Mouse (Mus musculus) liver, postnatal 0 days (tissue): Measurements from ENCODE around the gene Lime1. TPM values are rescaled to one million over a fixed set of nuclear protein-coding genes. Genes with fewer than 3 reads are reported as not detected.

Source experiments
- ATAC-seq: fragments of 200-750 bp; cut with Nextera tagmentation; 2 replicates; pipeline ENCODE4 v1.8.0; 2017; ENCODE audit warnings: mild to moderate bottlenecking, moderate library complexity
- DNase-seq: peaks from one replicate; pipeline ENCODE4 v3.0.0-alpha.2; 2016
- H3K27ac ChIP-seq: fragments of 300-500 bp; sonication (generic); 2 replicates; pipeline ENCODE4 v1.5.1; 2014; ENCODE audit warnings: antibody characterized with exemption, moderate library complexity, mild to moderate bottlenecking, low read depth
- H3K27me3 ChIP-seq: fragments of 300-500 bp; sonication (generic); 2 replicates; pipeline ENCODE4 v1.6.1; 2014; ENCODE audit warnings: low read length, control low read depth, mixed read lengths; ENCODE audit not compliant: insufficient read depth
- H3K36me3 ChIP-seq: fragments of 300-500 bp; sonication (generic); replicated peaks from 2 replicates; pipeline ENCODE4 v1.6.1; 2014; ENCODE audit warnings: mild to moderate bottlenecking, control low read depth, low read length, moderate library complexity, mixed read lengths; ENCODE audit not compliant: insufficient read depth
- H3K4me1 ChIP-seq: fragments of 300-500 bp; sonication (generic); 2 replicates; pipeline ENCODE4 v1.6.1; 2014; ENCODE audit warnings: antibody characterized with exemption, mild to moderate bottlenecking, control low read depth; ENCODE audit not compliant: insufficient read depth
- H3K4me2 ChIP-seq: fragments of 300-500 bp; sonication (generic); 2 replicates; pipeline ENCODE4 v1.6.1; 2014; ENCODE audit warnings: low read depth, mild to moderate bottlenecking, low read length, moderate library complexity, mixed read lengths
- H3K4me3 ChIP-seq: fragments of 300-500 bp; sonication (generic); 2 replicates; pipeline ENCODE4 v1.5.1; 2014; ENCODE audit warnings: low read depth, low read length
- H3K9ac ChIP-seq: fragments of 300-500 bp; sonication (generic); replicated peaks from 2 replicates; pipeline ENCODE4 v1.6.1; 2014; ENCODE audit warnings: mild to moderate bottlenecking, moderate library complexity
- H3K9me3 ChIP-seq: fragments of 300-500 bp; sonication (generic); 2 replicates; pipeline ENCODE4 v1.6.1; 2016; ENCODE audit warnings: mild to moderate bottlenecking, control low read depth, low read length, mixed read lengths
- CTCF ChIP-seq: sonication (generic); IDR thresholded peaks from 2 replicates; pipeline ENCODE4 v1.5.1; 2016; ENCODE audit warnings: antibody characterized with exemption, low read depth
- EP300 ChIP-seq: IDR thresholded peaks from 2 replicates; pipeline ENCODE4 v1.6.1; 2016; ENCODE audit warnings: antibody characterized with exemption, low read depth, mild to moderate bottlenecking
- WGBS: fragments of 180-500 bp; shearing (Covaris S2); extraction: QIAGEN DNeasy Blood & Tissue Kit; methylation state at CpG from one replicate; pipeline ENCODE4 v1.1.7; 2014; ENCODE audit not compliant: insufficient replicate concordance; 5-methylcytosine and 5-hydroxymethylcytosine counted together
- polyA plus RNA-seq: library from polyadenylated mRNA; unstranded; fragments of >200 nt; fragmentation: Nextera tagmentation; extraction: Ambion mirVana; gene quantifications from 2 replicates; pipeline ENCODE4 v1.2.1, GENCODE M21; 2015

The Lime1 gene
- 3.7 and 4.0 TPM in 2 replicates for polyA plus RNA-seq

DNA sequence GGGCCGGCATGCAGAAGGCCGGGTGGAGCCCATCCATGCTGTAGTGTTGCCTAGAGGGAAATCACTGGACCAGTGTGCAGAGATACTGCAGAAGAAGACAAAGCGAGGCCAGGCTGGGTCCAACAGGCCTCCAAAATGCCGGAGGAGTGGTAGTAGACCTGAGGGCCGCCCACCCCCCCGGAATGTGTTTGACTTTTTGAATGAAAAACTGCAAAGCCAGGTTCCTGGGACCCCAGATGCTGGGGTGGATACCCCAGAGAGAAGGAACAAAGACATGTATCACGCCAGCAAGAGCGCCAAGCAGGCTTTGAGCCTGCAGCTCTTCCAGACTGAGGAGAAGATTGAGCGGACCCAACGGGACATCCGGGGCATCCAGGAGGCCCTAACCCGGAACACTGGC, at the start of gene Lime1:
Lime1 (plus strand) TSS at position 301 of the 400 bp plus-strand sequence.
- H3K9me3 ChIP-seq = no peaks in the 10 kb centered on the region
- H3K4me2 ChIP-seq = no peak within 1 kb of the TSS
- no peak within 1 kb of the TSS for H3K9ac ChIP-seq
- H3K36me3 ChIP-seq = peaks cover 31% of the 10 kb centered on the region
- 90% methylated on average over 12 of the region's 12 CpGs for WGBS
- ATAC-seq (no peak), DNase-seq (no peak)
- H3K27me3 ChIP-seq = no peaks in the 10 kb centered on the region
- no peak within 1 kb of the TSS for H3K4me3 ChIP-seq
- TF ChIP-seq CTCF = no peak
- no peak for TF ChIP-seq EP300
- no peaks in the 10 kb centered on the region for H3K4me1 ChIP-seq
- no peak within 1 kb of the TSS for H3K27ac ChIP-seq

DNA sequence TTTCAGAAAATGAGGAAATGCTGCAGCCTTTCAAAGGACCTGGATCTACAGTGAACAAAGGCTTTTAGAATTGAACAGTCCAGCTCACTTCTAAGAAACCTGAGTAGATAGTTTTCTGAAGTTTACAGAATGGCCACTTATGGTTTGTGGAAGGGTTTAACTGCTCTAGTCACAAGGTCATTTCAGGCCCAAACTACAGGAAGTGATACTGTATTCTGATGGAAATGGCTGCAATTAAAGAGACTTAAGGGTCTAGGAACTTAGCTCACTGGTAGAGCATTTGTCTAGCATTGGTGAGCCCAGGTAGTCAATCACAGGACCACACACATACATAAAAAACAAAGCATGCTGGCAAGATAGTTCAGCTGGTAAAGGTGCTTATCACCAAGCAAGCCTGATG, 47.3 kb upstream of the Lime1 start:
- H3K4me3 ChIP-seq = no peak overlapping the region
- TF ChIP-seq EP300 = no peak
- no peak for TF ChIP-seq CTCF
- H3K9ac ChIP-seq = no peak overlapping the region
- no peaks in the 10 kb centered on the region for H3K4me1 ChIP-seq
- no peak overlapping the region for H3K27ac ChIP-seq
- H3K27me3 ChIP-seq = no peaks in the 10 kb centered on the region
- no peak for ATAC-seq
- H3K36me3 ChIP-seq = peaks cover 45% of the 10 kb centered on the region
- no peak overlapping the region for H3K4me2 ChIP-seq
- DNase-seq = no peak
- H3K9me3 ChIP-seq = no peaks in the 10 kb centered on the region

DNA sequence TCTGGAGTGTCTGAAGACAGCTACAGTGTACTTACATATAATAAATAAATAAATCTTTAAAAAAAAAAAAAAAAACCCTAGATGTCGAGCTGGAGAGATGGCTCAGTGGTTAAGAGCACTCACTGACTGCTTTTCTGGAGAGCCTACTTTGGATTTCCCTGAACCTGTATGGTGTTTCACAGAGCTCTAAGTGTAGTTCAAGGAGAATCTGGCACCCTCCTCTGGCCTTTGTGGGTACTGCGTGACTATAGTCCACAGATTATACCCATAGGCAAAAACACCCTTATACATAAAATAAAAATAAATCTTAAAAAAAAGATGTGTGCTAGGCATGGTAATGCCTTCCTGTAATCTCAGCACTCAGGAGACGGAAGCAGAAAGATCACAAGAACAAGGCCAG, 45.9 kb upstream of the Lime1 start:
- ATAC-seq (peak; percentile 65; the same call in 1 of the 2 replicates), DNase-seq (peak; percentile 73)
- Histone ChIP-seq H3K36me3 (peaks cover 45% of the 10 kb centered on the region), H3K27ac (no peak overlapping the region), H3K4me1 (no peaks in the 10 kb centered on the region), H3K4me2 (no peak overlapping the region), H3K9me3 (no peaks in the 10 kb centered on the region), H3K4me3 (no peak overlapping the region), H3K9ac (no peak overlapping the region), H3K27me3 (no peaks in the 10 kb centered on the region)
- TF ChIP-seq CTCF (peak; percentile 78), EP300 (no peak)
- 58% methylated on average over 3 of the region's 3 CpGs for WGBS

DNA sequence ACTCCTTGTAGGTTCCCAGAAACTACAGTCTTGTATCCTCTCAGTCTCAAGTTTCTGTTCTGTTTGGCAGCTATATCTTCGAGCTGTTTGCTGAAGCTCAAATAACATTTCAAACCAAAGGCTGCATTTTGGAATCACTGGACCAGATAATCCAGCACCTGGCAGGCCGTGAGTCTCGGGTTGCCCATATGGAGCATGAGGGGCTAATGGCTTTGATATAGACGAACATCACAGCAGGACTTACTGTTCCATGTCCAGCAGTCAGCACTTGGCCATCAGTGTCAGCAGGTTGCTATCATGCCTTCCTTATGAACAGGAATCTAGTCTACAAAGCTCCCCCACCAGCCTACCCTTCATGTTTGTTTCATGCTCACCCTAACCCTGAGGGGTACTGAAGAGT, 39.5 kb upstream of the Lime1 start:
- Histone ChIP-seq H3K4me1 (no peaks in the 10 kb centered on the region), H3K4me2 (no peak overlapping the region), H3K9ac (no peak overlapping the region), H3K4me3 (no peak overlapping the region), H3K27ac (no peak overlapping the region), H3K36me3 (peaks cover 46% of the 10 kb centered on the region), H3K9me3 (no peaks in the 10 kb centered on the region), H3K27me3 (no peaks in the 10 kb centered on the region)
- WGBS = 81% methylated on average over 4 of the region's 4 CpGs
- TF ChIP-seq CTCF (no peak), EP300 (no peak)
- no peak for ATAC-seq
- no peak for DNase-seq

DNA sequence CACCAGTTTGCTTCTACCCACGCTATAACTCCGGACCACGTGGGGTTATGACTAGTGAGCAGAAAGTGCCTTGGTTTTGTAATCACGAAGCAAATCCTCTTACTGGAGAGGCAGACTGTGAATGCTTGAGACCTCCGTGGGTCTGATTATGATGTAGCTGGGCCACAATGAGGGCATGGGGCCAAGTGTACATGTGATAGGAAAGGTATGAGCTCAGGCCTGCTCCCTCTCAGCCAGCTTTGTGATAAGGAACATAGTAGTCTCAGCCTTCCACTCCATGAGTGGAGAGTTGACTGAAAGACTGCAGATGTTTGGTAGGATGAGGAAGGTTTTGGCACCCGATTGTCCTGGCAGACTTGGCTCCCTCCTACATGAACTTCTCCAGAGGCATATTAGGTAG, 37.1 kb upstream of the Lime1 start:
- Histone ChIP-seq H3K4me1 (no peaks in the 10 kb centered on the region), H3K27me3 (no peaks in the 10 kb centered on the region), H3K4me3 (no peak overlapping the region), H3K27ac (no peak overlapping the region), H3K36me3 (peaks cover 47% of the 10 kb centered on the region), H3K9ac (no peak overlapping the region), H3K4me2 (no peak overlapping the region), H3K9me3 (no peaks in the 10 kb centered on the region)
- 83% methylated on average over 6 of the region's 6 CpGs for WGBS
- TF ChIP-seq CTCF = no peak
- no peak for TF ChIP-seq EP300
- no peak for ATAC-seq
- no peak for DNase-seq

DNA sequence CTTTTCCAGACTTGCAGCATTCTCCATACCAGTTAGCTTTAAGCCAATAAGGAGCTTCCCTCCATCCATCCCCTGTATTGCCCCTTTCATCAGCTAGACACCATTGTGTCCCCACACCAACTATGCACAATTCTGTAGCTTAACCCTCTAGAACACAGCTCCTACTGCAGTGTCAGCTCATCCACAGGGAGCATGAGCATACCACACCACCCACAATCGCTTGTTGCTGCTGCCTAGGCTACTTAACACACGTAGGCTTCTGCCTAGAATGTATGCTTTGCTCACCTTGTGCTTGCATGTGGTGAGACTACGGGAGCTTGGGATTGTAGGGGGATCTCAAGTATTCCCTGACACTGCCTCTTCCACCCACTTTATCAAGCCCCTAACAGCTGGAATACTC, 23.1 kb upstream of the Lime1 start:
- no peak overlapping the region for H3K4me3 ChIP-seq
- no peak overlapping the region for H3K9ac ChIP-seq
- 84% methylated on average over 3 of the region's 3 CpGs for WGBS
- H3K4me1 ChIP-seq = no peaks in the 10 kb centered on the region
- TF ChIP-seq EP300 (no peak), CTCF (no peak)
- DNase-seq = no peak
- H3K27ac ChIP-seq = no peak overlapping the region
- peaks cover 75% of the 10 kb centered on the region for H3K36me3 ChIP-seq
- H3K4me2 ChIP-seq = no peak overlapping the region
- ATAC-seq = no peak
- H3K27me3 ChIP-seq = no peaks in the 10 kb centered on the region
- no peaks in the 10 kb centered on the region for H3K9me3 ChIP-seq

DNA sequence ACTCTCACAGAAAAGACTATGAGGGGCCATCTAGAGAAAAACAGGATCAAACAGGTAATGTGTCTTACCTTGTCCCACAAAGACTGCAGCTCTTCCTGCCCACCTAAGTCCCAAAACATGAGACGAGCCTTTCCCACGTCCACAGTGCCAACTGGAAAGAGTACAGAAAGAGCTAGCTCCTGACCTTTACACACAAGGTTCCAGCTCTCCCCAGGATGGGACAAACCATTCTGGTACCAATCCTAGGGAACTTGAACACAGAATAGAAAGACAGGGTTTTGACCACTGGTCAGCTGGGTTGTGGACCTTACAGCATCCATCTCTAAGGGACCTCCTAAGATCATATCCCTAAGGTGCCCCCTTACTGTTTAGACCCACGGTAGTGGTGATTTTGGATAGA, 15.9 kb upstream of the Lime1 start:
- Histone ChIP-seq H3K4me2 (peak overlapping the region; percentile 99), H3K9me3 (no peaks in the 10 kb centered on the region), H3K9ac (no peak overlapping the region; the same call in 1 of the 2 replicates), H3K27me3 (no peaks in the 10 kb centered on the region), H3K36me3 (peaks cover 35% of the 10 kb centered on the region), H3K4me1 (peaks cover 19% of the 10 kb centered on the region), H3K4me3 (peak overlapping the region; percentile 82), H3K27ac (no peak overlapping the region)
- 66% methylated on average over 3 of the region's 3 CpGs for WGBS
- TF ChIP-seq CTCF (no peak), EP300 (no peak)
- no peak for DNase-seq
- no peak for ATAC-seq
